Mouse (Mus musculus) neutrophil, adult 5-6 weeks (primary cell): ENCODE measurements around the gene Gmfb. TPM values are rescaled to one million over a fixed set of nuclear protein-coding genes. Genes with fewer than 3 reads are reported as not detected.
"Not testable (repeated sequence)": the region's sequence is repeated elsewhere in the genome, so short reads cannot be mapped to it uniquely, and the experiment has no call there.

Source experiments
- ATAC-seq: fragments of 151-379, 151-347 bp; 2 replicates; pipeline ENCODE4 v1.8.0; 2017; ENCODE audit warnings: mild to moderate bottlenecking, moderate TSS enrichment; ENCODE audit not compliant: insufficient number of reproducible peaks, poor library complexity, low FRiP score, severe bottlenecking; ENCODE audit errors: extremely low read depth
- total RNA-seq: library from RNA; stranded (forward); fragments of 200-1000 nt; gene quantifications from 2 replicates; pipeline ENCODE4 v1.2.3, GENCODE M21; 2017

Gmfb gene
- 117 and 122 TPM in 2 replicates for total RNA-seq

DNA sequence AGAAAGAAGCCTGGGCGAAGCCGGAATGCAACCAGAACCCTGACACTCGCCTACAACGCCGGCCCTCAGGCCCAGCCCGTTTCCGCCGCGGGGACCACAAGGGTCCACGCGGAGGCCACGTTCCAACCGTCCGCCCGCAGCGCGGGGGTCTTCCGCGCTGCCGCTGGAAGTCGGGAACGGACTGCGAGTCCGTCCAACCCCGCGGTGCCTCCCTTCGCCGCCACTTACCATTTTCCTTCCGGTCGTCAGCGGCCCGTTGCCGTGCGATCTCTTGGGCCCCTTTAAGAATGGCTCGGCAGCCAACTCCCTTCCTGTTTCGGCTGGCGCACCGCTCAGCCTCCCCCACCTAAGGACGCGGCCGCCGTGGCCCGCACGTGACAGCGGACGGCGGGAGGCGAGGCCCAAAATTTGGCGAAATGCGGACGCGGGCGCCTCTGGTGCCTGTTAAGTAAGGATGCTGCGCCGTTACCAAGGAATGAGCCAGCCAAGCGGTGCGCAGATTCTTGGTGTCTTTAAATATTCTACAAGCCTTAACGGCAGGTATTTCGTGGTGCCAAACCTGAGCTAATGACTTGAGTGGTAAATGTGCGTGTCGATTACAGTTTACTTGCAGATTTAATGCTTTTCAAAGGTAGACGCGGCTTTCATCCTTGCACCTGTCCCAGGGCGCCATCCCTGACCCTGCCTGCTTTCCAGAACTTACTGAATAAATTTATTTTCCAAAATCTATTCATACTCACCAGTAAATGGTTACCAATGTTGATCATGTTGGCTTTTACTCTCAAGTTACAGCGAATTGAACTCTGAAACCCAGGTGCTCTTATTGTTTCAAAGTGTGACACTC, at the start of gene Gmfb:
TSS of gene Gmfb (minus strand) at position 370 of the 844 bp plus-strand sequence.
- peak; percentile 92 for ATAC-seq

DNA sequence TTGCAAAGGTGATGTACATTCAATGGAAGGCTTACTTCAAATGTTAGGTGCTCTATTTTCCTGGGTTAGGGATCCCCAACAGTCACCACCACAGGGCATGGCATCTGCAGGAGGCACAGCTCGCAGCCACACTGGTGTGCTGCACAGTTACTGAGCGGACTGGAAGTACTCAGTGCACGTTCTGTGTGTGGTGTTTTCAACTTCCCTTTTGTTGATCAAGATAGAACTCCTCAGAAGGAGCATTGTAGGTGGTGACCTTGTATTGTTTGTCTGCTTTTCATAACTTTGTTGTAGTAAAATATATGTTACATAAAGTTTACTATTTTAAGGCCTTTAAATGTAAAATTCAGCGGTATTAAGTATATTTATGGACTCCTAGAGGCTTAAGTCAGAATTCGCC, 40.9 kb upstream of the Gmfb start:
- ATAC-seq: no peak

DNA sequence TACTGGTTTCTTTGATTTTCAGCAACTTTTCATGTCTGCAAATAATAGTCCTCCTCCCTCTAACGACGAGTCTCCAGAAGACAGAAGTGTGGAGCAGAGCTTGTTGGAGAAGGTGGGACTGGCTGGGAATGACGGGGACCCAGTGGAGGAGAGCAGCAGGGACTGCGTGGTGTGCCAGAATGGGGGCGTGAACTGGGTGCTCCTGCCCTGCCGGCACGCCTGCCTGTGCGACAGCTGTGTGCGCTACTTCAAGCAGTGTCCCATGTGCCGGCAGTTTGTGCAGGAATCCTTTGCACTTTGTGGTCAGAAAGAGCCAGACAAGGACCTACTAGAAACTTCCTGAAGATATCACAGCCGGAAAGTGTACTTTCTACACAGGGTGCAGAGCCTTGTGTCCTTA, 31.6 kb upstream of the Gmfb start:
- no peak for ATAC-seq

DNA sequence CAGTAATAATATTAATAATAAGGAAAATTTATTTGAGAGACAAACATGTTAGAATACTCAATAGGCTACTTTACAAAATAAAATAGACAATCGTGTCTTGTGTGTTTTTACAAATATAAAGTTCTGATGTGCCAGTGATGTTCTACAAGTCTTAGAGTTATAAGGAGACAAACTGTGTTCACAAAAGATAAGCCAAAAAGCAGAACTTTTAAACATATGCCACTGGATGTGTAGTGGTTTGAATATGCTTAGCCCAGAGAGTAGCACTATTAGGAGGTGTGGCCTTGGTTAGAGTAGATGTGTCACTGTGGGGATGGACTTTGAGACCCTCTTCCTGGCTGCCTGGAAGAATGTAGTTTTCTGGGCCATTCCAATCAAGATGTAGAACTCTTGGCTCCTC, 27.7 kb upstream of the Gmfb start:
- ATAC-seq: no peak

DNA sequence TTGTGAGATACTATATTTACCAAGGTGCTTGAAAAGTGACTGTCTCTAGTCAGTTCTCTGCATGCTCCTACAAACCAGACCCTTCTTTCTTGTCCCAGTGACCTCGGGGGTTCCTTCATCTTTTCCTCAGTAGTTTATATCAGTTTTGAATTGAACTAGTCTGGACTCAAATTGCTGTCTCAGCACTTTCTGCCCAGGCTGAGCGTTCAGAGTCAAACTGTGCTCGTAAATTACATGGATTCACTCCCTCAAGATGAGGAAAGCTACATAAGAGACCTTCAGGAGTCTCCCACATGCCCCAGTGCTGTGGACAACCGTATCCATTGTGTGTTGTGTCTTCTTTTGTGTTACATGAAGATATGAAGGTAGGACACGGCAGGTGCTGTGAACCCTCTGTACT, 26.7 kb upstream of the Gmfb start:
- ATAC-seq: no peak

DNA sequence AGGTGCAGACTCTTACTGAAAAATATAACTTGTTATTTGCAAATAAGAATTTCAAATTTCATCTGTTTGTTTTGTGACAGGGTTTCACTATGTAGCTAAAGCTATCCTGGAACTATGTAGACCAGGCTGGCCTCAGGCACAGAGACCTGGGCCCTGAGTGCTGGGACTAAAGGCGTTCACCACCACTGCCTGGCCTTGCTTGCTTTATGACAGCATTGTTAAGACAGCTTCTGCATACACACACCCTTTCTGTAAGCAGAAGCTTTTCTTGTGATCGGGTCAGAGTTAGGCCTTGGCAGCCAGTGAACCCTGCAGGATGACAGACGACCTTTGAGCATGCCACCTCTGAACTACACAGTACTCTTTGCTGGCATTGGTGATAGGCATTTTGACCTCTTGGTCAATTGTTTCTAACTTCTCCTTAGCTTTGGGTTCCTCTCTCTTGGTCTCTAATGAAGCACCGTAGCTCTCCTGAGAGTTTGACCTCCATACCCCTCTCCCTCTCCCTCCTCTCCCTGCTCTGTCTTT, 26.1 kb upstream of the Gmfb start:
- no peak for ATAC-seq

DNA sequence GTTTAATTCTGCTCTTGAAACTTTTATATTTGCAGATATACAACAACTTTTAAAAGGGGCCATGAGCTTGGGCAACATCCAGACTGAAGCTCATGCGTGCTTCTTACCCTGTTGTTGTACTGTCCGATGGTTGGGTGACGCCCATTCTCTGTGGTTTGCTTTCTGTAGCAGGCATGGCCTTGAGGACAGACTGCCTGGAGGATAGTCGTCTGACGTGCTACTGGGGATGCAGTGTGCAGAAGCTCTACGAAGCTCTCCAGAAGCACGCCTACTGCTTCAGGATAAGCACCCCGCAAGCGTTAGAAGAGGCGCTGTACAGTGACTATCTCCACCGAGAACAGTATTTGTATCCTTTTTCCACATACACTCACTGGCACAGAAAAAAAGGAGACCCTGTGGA, 23.7 kb upstream of the Gmfb start:
- ATAC-seq: no peak

DNA sequence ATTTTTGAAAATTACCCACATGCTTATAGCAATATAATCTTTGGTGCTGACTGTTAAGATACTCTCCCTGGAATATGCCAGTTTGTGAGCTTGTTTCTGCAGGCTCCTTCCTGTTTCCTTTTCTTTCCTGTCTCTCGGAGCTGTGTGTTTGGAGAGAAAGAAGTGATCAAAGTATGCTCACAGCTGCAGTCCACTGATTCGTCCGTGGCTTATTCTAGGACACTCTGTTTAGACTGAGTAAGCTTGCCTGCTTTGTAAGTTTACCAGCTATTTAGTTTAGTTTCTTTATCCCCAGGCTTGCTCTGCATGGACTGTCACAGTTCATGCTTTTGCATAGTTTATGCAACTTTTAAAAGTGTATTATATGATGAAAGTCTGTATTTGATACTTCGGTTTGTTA, 17.3 kb upstream of the Gmfb start:
- ATAC-seq: no peak

DNA sequence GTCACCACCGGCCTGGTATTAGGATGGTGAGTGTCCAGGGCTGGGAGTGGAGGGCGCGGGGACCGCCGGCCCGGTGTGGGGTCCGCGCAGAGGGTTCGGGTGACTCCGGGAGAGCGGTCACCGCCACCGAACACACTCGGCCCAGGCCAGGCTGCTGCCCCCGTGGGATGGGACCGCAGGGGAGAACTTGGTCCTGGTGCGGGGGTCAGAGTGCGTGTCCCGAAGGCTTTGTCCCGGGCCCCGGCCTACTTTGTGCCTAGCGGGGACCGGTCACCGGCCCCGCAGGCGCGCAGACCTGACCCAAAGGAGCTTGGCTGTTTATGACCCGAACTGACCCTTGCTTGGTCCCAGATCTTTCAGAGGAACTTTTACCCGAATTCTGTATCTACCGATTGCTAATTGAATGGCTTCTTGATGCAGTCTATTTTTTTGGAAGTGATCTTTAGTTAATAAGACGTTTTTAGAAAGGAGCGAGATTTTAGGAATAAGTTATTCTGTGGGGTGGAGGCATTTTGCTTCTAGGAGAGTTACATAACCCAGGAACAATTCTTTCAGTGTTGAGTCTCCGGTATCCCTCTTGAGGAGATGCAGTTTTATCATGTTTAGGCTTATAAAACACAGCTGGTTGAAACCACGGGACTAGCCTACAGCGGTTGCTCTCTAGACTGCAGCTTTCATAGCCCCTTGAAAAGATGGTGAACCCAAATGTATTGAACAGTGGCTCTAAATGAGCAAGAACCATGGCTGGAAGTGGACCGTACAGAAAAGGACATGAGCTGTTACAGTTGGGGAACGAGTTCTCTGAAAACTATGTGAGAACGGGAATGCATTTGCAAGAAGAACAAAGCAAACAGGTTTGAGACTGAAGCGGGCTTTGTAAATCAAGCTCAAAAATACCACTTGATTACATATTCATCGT, 10.6 kb upstream of the Gmfb start:
- ATAC-seq: no peak

DNA sequence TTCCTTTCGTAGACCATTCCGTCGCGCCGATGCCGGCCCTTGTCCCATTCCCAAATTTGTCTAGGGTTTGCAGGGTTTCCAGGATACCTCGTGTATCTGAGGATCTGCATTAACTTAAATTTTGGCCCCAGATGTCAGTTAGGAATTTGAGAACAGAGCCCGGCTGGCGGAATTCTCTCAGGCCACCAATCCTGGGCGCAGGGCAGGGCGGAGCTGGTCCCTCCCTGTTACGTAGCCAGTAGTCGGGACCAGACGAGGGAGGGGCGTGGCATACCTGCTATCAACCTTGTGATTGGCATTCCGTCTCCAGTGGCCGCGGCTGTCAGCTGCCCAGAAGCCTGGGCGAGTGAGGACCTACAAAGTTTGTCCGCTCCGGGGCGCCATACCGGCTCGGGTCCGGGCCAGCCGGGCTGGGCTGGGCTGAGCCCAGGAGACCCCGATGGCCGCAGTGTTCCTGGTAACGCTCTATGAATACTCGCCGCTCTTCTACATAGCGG, 9.8 kb upstream of the Gmfb start, which contains the start of gene Cgrrf1:
TSS of gene Cgrrf1 (plus strand) at position 289 of the 497 bp plus-strand sequence.
- ATAC-seq: peak; percentile 100

DNA sequence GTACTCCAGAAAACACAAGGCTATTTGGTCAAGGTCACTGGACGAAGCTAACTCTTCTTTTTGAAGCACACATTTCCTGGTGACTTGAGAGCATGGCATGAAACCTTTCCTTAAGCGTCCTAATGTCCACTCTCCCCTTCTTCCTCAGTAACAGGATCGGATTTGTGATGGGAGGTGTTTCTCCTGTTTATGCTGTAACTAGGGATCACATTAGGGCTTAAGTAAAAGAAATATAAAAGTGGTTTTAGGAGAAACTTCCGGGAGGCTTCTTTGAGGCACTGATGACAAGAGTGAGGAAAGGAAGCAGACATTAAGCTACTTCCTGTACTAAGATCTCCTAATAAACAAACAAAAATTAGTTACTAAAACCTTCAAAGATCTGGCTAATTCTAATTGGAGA, 9.3 kb upstream of the Gmfb start:
- ATAC-seq: no peak

DNA sequence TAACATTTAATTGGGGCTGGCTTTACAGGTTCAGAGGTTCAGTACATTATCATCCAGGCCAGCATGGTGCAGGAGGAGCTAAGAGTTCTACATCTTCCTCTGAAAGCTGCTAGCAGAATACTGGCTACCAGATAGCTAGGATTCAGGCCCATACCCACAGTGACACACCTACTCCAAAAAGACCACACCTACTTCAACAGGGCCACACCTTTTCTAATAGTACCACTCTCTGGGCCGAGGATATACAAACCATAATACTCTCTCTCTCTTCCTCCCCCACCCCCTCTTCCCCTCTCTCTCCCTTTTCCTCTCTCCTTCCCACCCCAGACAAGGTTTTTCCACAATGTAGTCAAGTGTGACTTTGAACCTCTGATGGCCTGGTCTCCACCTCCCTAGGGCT, 5.4 kb upstream of the Gmfb start:
- ATAC-seq: no peak

DNA sequence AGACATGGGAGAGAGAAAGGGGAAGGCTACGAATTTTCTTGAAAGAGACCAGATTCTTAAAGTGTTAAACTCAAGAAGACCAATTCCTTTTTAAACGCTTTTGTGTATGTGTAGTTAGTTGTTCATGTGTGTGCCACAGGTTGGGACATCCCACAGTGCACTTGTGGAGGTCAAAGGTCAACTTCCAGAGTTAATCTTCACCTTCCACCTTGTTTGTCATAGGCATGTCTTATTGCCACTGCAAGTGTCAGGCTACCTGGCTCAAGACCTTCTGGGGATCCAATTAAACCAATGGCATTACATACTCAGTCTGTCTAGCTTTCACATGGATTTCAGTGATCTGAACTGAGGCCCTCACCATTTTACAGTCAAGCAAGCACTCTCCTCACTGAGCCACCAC, 2.0 kb upstream of the Gmfb start:
- ATAC-seq: no peak

DNA sequence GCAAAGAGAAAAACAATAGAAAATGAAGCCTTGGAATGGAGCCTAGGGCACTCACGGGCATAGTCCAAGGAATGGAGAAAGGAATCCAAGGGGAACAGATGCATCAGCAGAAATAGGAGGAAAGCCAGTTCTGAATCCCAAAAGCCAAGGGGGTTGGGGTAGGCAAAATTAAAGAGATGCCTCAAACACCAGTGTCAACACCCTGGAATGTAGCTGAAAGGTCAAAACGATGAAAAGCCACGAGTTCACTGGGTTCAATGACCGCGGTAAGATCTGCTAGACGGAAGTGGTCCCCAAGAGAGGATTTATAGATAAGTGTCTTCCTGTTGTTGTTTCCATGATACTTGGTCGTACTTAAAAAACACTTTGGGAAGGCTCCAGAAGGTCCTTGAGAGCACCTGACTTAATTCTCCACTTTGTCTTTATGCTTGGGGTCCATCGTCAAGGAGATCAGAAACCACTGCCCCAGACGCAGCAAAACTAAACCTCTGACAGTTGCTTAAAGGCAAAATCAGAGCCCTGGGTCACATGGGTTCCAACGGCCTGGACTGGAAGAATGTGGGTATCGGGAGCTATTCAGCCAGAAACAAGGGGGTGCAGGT, 670 bp downstream of the Gmfb start:
- peak; percentile 5; the same call in 1 of the 2 replicates for ATAC-seq

DNA sequence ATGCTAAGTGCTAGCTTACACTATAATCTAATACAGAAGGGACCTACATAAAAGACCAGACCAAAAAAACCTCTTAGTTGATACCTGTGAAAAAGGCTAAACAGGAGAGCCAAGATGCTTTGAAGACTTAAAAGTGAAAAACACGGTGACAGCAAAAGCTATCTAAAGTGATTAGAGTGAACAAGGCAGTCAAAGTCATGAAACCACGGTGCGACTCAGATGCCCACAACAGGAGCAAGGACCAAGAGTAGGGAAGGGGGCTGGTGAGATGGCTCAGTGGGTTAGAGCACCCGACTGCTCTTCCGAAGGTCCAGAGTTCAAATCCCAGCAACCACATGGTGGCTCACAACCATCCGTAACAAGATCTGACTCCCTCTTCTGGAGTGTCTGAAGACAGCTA, 2.1 kb downstream of the Gmfb start:
- not testable (repeated sequence) for ATAC-seq

DNA sequence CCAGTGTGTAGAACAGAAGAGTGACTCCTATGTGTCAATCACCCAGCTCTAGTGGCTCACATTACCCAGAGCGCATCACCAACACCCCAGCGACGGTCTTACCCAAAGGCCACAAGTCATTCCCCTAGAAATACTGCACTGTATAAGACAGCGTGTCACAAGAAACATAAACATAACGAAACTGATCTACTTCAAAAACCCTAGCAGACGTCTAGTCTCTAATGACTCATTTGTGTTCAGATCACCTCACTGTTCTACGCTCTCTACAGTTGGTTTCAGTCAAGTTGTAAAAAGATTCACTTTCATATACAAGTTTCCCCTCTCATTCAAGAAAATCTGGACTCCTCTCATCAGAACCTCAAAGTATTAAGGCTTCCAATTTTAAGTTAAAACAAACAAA, 3.3 kb downstream of the Gmfb start:
- no peak for ATAC-seq

DNA sequence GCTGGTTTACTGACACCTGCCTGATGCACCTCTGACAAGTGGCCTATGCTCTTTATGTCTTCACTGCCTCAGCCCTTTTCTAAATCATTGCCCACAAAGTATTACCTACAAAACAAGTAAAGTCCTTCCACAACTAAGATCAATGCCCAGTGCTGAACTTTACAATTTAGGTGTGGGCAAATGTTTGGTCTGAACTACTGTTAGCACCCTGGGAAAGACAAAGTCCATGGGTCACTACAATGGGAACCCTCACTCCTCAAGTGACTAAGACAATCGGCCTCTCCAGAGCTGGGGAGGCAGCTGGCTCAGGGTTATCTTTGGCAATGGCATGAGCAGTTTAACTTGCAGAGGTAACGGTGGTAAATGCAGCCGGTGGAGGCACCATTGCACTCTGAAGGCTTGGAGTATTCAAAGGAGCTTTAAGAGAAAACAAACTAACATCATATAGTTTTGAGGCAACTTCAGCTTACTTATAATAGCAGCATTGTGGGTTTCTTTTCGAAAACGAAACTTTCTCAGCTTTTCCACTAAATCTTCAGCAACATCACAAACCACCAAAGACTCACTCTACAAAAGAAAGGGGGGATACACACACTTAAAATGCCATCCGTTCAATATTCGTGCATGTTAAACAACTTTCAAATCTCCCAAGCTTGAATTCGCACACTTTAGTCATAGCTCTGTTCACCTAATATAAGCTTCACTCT, 5.0 kb downstream of the Gmfb start:
- ATAC-seq: no peak

DNA sequence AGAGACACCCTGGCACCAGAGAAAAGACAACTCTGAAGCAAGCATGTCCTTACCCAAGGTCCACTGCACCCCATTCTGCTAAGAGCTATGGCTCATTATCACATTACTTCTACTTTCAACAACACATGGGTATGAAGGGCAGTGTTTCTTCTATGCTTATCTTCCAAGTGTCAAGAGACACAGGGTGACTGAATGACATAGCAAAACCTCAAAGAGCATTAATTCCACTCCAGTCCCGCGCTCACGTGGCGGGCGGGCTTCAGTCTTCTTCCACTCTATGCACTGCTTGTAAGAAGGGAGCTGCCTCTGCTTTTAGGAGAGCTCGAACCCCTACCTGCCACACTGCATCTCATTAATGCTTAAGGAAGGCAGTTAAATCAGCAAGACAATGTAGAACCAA, 6.4 kb downstream of the Gmfb start:
- no peak for ATAC-seq

DNA sequence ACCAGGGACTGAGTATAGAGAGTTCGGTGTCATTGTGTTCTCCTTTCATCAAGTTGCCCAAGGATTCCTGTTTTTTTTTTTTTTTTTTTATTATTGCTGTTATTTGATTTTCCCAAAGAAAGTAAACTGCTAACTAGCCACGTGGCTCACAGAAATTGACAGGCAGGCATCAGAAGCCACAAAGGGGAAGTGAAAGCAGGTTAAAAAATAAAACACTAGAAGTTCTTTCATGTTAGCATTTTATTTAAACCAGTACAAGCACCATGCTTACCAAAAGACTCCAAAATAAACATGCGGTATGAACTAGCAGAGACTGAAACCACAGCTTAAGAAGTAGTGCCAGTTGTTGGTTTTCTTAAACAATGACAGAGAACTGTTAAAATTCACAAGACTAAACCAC, 14.1 kb downstream of the Gmfb start:
- peak; percentile 48 for ATAC-seq
